Mouse (Mus musculus) spleen, adult 2 months (tissue): ENCODE measurements around the gene Parp14.

Source experiments
- CTCF ChIP-seq: fragments of 200-500 bp; IDR thresholded peaks from 2 replicates; pipeline ENCODE4 v1.5.1; 2011; ENCODE audit warnings: mild to moderate bottlenecking, inconsistent platforms; ENCODE audit not compliant: insufficient read depth, insufficient read length, insufficient replicate concordance; ENCODE audit errors: extremely low read depth
- POLR2A ChIP-seq: fragments of 200-500 bp; IDR thresholded peaks from 2 replicates; pipeline ENCODE4 v1.6.1; 2011; ENCODE audit warnings: low read depth, low read length, inconsistent platforms

GRCm38 (mm10) chr16:35867726-35868125, 3.6 kb downstream of the Parp14 start:
- no peak for TF ChIP-seq CTCF
- TF ChIP-seq POLR2A: no peak
